Mouse (Mus musculus) adipocyte (in vitro differentiated cells): ENCODE results near the gene Tectb.
A peak's percentile ranks its signal among the peaks of the same experiment; 100 is the strongest.
"Not testable (repeated sequence)": the region's sequence is repeated elsewhere in the genome, so short reads cannot be mapped to it uniquely, and the experiment has no call there.

ENCODE experiments used
- DNase-seq: peaks from one replicate; pipeline ENCODE4 v3.0.0-alpha.2; 2016; ENCODE audit warnings: low spot score

The Tectb gene

GRCm38 (mm10) chr19:55180433-55180832, at the start of gene Tectb:
TSS of gene Tectb (plus strand) at chr19:55180733.
- no peak for DNase-seq

DNA sequence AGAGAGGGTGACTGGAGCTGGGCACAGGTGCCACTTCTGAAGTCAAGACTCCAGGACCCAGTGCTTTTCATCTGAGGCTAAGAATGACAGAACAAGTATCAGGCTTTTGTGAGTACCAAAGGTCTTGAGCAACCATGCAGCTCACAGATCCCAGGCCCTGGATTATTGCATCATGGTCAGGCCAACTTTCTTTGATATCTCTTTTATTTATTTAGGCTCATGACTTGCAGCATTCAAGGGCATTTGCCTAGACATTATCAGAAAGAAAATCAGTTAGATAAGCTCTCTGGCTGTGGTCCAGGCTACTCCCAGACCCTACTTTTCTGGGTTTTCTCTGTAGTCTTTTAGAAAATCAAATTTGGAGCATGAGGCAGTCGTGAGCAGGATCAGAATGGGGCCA, 48.8 kb upstream of the Tectb start:
- peak; percentile 44 for DNase-seq

GRCm38 (mm10) chr19:55132476-55132875, 48.1 kb upstream of the Tectb start:
- no peak for DNase-seq

- no peak for DNase-seq
Measured at GRCm38 (mm10) chr19:55134521-55134920, 46.0 kb upstream of the Tectb start.

GRCm38 (mm10) chr19:55135918-55136317, 44.6 kb upstream of the Tectb start:
- peak; percentile 36 for DNase-seq

DNA sequence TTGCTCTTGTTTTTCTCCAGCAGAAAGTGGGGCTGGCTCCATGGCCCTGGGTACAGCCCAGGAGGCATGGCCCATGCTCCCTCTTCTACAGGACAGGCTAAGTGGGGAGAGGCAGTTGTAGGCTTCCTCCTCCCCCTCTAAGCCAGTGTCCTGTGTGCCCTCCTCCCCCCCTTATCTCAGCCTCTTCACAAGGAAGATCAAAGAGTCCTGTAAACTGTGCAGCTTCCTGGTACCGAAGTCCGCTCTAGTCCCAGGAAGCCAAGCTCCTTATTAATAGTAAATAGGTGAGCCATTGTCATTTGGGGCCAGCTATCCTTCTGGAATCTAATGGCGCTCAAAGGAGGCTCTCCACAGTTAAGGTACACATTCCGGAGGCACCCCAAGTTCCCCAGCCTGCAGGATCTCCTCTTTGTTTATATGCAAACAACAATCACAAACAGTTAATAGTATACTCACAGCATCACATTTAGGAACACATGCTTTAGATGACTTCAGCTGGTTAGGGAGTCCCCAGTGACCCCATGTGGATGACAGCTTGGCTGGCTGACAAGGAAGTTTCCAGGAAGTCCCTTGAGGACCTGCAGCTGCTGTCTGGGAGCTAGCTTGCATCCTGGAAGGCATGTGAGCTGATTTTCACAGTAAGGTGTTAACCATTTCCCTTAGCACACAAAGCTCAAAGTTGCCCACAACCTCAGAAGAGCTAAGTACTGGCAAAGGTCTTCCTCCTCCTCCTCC, 43.7 kb upstream of the Tectb start:
- DNase-seq = peak; percentile 68

DNA sequence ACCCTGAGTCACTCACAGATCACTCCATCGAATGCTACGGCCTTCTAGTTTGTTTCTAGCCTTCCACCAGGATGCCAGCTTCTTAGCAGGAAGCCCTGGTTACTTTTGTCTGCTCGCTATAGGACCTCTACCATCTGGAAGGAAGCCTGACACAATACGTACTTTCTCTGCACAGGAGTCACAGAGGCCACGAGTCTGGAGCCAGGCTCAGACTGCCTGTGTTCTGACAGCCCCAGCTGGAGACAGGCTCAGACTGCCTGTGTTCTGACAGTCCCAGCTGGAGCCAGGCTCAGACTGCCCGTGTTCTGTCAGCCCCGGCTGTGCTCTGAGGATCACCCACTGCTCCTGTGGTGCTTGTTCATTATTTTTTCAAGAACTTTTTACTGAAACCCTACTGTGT, 42.6 kb upstream of the Tectb start:
- DNase-seq = peak; percentile 73

- DNase-seq = peak; percentile 45
Measured at GRCm38 (mm10) chr19:55138506-55138905, 42.0 kb upstream of the Tectb start.

DNA sequence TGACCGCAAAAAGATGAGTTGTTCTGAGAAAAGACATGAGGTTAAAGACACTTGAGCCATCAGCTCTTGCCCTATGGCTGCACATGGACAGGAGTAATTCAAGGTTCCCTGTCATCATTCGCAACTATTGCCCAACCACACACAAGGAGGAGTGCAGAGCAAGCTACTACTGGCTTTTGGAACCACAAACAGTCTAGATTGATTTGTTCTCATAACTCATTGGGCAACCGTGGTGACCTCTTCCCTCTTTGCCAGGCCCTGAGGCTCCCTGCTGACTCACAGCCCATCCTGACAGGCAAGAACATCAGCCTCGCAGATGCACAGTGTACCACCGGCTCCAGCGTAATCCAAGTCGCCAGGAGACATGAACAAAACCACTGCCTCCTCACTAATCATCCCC, 41.2 kb upstream of the Tectb start:
- DNase-seq = peak; percentile 97

DNA sequence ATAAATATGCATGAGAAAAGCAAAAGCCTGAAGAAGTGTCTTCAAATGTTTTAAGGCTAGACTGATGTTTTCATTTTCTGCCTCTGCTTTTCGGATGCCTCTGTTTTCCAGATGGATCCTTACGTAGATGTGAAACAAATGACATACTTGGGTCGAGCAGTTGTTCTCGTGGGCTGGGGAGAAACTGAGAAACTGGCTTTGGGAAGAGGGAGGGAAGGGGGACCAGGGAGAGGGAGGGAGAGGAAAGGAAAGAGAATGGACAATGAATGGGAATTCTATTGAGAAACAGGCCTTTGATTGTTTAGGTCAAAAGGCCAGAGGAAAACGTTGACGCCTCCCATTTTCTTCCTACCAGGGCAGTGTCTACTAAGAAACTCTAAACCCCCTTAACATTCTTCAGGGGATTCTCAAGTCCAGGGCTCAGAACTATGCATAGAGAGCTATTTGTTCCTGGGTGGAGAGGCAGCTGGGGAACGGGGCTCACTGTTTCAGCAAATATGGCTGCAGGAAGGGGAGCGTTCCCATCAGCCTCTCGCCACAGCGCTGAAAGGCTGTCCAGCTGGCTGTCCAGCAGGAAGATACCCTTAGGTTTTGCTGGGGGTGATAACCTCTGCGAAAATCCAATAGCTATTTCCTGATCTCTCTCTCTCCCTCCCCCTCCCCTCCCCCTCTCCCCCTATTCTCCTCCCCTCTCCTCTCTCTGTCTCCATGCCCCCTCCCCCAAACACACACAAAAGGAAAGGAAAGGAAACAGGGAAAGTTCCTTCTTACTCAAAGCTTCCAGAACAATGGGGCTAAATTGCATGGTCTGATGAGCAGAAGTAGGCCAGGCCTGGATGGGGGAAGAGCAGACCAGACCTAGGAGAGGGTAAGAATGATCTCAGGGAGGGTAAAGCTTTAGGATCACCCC, 36.9 kb upstream of the Tectb start:
- DNase-seq = no peak

DNA sequence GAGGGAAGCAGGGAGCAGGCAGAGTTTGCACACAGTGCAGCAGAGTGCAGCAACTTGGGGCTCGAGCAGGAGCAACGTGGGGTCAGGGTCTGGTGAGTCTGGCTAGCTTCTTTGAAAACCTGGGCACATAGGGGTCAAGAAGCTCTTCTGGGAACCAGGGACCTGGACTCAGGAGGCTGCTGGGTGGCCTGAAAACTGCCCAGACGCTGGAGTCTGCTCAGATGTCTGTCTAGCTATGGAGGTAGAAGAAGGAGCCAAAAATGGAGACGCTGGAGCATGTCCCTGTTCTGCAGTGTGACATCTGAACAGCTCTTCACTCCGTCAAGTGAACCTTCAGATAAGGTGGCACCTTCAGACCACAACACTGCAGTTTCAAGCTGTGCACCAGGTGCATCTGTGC, 35.8 kb upstream of the Tectb start:
- no peak for DNase-seq

DNA sequence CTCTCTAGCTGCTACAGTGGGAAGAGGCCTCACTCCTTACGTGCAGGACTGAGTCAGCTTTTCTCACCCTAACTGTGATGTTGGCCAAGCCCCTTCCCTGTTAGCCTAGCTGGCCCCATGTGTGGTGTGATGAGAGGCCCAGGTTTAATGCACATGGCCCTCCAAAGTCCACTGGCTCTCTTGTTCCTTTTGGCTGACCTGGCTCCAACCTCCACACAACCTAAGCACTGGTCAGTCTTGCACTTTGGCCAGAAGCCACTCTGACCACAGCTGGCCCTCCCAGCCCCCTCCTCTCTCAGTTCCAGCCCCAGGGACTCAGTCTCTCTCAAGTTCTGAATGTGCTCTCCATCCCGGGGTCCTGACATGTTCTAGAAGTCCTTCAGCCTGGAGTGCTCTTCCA, 35.4 kb upstream of the Tectb start:
- peak; percentile 34 for DNase-seq

DNA sequence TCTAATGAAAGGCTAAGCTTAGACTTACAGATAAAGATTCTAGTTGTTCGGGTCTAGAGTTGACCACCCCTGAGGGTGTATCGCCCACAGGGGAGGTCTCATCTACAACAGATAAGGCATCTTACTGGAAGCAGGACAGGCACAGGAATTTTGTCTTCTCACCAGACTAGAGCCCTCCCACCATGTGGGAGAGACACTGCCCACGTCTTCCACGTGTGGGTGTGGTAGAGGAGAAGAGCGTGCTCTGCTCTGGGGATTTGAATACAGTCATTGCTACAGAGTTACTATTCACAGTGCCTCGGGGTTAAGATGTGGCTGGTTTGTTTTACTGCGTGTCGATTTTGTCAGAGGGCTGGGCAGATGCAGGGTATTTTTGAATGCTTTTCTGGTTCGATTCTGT, 33.0 kb upstream of the Tectb start:
- DNase-seq = no peak

GRCm38 (mm10) chr19:55148109-55148508, 32.4 kb upstream of the Tectb start:
- DNase-seq = no peak

- DNase-seq = no peak
Measured at GRCm38 (mm10) chr19:55149646-55150045, 30.9 kb upstream of the Tectb start.

DNA sequence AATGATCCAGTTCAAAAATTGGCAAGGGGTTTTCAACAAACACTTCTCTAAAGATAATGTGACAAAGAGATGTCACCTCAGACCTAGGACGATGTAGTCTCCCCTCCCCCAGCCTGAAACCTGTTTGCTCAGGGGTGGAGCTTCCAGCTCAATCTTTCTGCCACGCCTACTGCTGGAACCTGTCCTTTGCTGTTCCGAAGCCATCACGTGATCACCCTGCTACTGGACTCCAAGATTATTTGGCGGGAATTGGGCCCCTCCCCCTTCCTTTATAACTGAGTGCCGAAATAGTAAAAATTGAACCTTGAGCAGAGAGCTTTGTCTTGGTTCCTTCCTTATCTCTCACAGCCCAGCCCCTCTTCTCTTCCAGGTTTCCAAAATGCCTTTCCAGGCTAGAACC, 28.3 kb upstream of the Tectb start:
- not testable (repeated sequence) for DNase-seq

- no peak for DNase-seq
Measured at GRCm38 (mm10) chr19:55152983-55153382, 27.6 kb upstream of the Tectb start.

GRCm38 (mm10) chr19:55157029-55157428, 23.5 kb upstream of the Tectb start:
- DNase-seq = no peak

- DNase-seq = no peak
Measured at GRCm38 (mm10) chr19:55158606-55159005, 21.9 kb upstream of the Tectb start.

GRCm38 (mm10) chr19:55159826-55160225, 20.7 kb upstream of the Tectb start:
- no peak for DNase-seq

GRCm38 (mm10) chr19:55162271-55162670, 18.3 kb upstream of the Tectb start:
- DNase-seq = no peak

GRCm38 (mm10) chr19:55164162-55164561, 16.4 kb upstream of the Tectb start:
- DNase-seq = no peak

GRCm38 (mm10) chr19:55165183-55165865, 15.2 kb upstream of the Tectb start:
- peak; percentile 38 for DNase-seq
